Mouse (Mus musculus) stomach, postnatal 0 days (tissue): ENCODE results near the gene Cask.

Experiments
- CTCF ChIP-seq: IDR thresholded peaks from 2 replicates; pipeline ENCODE4 v1.5.1; 2016; ENCODE audit warnings: antibody characterized with exemption, low read depth, mild to moderate bottlenecking, moderate library complexity
- EP300 ChIP-seq: optimal IDR thresholded peaks from 2 replicates; pipeline ENCODE3; 2016; ENCODE audit warnings: antibody characterized with exemption

GRCm38 (mm10) chrX:13655906-13656305 is 195.3 kb downstream of the Cask start:
- TF ChIP-seq EP300, result no peak
- no peak for TF ChIP-seq CTCF
